ENCODE assay signal across 8 mouse cellular contexts in genomic region chr5:123171646-123172350, GRCm38 (mm10). TPM values are rescaled to one million over a fixed set of nuclear protein-coding genes. Genes with fewer than 3 reads are reported as not detected.
A peak's percentile ranks its signal among the peaks of the same experiment; 100 is the strongest.
DNase-seq lines count a peak whose midpoint lies in the region; ATAC-seq lines count a peak whose summit lies in the region.

No protein-coding gene starts in this region.

- H3K4me3 ChIP-seq in lung, embryonic 15.5 days: peak overlapping the region; percentile 21

- H3K9ac ChIP-seq in lung, embryonic 15.5 days: no peak overlapping the region

- 10% methylated on average over 22 of the region's 22 CpGs for WGBS in lung, embryonic 15.5 days

- peaks cover 13% of the 10 kb centered on the region for H3K4me1 ChIP-seq in lung, embryonic 15.5 days

- peak; percentile 56 for DNase-seq in MEL-GATA-1-ER (ENCODE audit: extremely low read depth, low read depth)
- DNase-seq in cerebellum, adult 8-10 months: peak; percentile 75
- DNase-seq in forelimb bud, embryonic 11.5 days (ENCODE audit: low read depth, low spot score): peak; percentile 92
- peak; percentile 90 for DNase-seq in heart, postnatal 4 days
- peak; percentile 61 to 74 for DNase-seq in layer of hippocampus, adult 8-10 months (ENCODE audit: low spot score in 2 of 2)
- peak; percentile 77 for DNase-seq in ovary, adult 18-20 months (ENCODE audit: low spot score)
- DNase-seq in thymus, postnatal 0 days (ENCODE audit: low spot score): peak; percentile 90

- H3K27ac ChIP-seq in lung, embryonic 15.5 days: no peak overlapping the region

- no peaks in the 10 kb centered on the region for H3K9me3 ChIP-seq in lung, embryonic 15.5 days

- peak; percentile 83 for ATAC-seq in lung, embryonic 15.5 days (ENCODE audit: borderline replicate concordance, extremely low read depth, low FRiP score, low TSS enrichment)

- H3K36me3 ChIP-seq in lung, embryonic 15.5 days: peaks cover 1% of the 10 kb centered on the region; the same call in 1 of the 2 replicates

- H3K4me2 ChIP-seq in lung, embryonic 15.5 days: peak overlapping the region; percentile 59

- H3K27me3 ChIP-seq in lung, embryonic 15.5 days: no peaks in the 10 kb centered on the region

RNA-seq across cellular contexts. Expression of gene Psmd9, which starts 2.6 kb away (rescaled TPM):
- total RNA-seq in heart, postnatal 4 days (2021): 10 to 100 TPM; 22.8 to 24.8 TPM
- 10 to 100 TPM; 26.2 to 34.3 (median 27.4) TPM for total RNA-seq in layer of hippocampus, adult 8-10 months (2022)
- polyA plus RNA-seq in lung, embryonic 15.5 days (2015; fragmentation: Nextera tagmentation; extraction: Ambion mirVana): 85.3 and 88.7 TPM in 2 replicates
- polyA plus RNA-seq in thymus, postnatal 0 days (2015; fragmentation: Nextera tagmentation; extraction: Ambion mirVana): 77.6 and 94.1 TPM in 2 replicates

RNA-seq across cellular contexts. Expression of gene Hpd, which starts 10.7 kb away (rescaled TPM):
- not detected for total RNA-seq in heart, postnatal 4 days (2021)
- not detected for total RNA-seq in layer of hippocampus, adult 8-10 months (2022)
- 0.72 TPM in 1 of 2 replicates, not detected in the other for polyA plus RNA-seq in lung, embryonic 15.5 days (2015; fragmentation: Nextera tagmentation; extraction: Ambion mirVana)
- 0.64 TPM in 1 of 2 replicates, not detected in the other for polyA plus RNA-seq in thymus, postnatal 0 days (2015; fragmentation: Nextera tagmentation; extraction: Ambion mirVana)

RNA-seq across cellular contexts. Expression of gene Setd1b, which starts 29.8 kb away (rescaled TPM):
- total RNA-seq in heart, postnatal 4 days (2021): 10 to 100 TPM; 22.2 to 23.0 TPM
- 10 to 100 TPM; 33.1 to 37.9 (median 35.0) TPM for total RNA-seq in layer of hippocampus, adult 8-10 months (2022)
- 8.7 and 9.2 TPM in 2 replicates for polyA plus RNA-seq in lung, embryonic 15.5 days (2015; fragmentation: Nextera tagmentation; extraction: Ambion mirVana)
- polyA plus RNA-seq in thymus, postnatal 0 days (2015; fragmentation: Nextera tagmentation; extraction: Ambion mirVana): 8.0 and 11.3 TPM in 2 replicates

RNA-seq across cellular contexts. Expression of gene Rhof, which starts 39.3 kb away (rescaled TPM):
- total RNA-seq in heart, postnatal 4 days (2021): under 1 TPM; 0.36 to 0.71 TPM
- total RNA-seq in layer of hippocampus, adult 8-10 months (2022): 10 to 100 TPM; 42.0 to 46.6 (median 45.3) TPM
- 2.7 and 2.8 TPM in 2 replicates for polyA plus RNA-seq in lung, embryonic 15.5 days (2015; fragmentation: Nextera tagmentation; extraction: Ambion mirVana)
- 10.4 and 11.1 TPM in 2 replicates for polyA plus RNA-seq in thymus, postnatal 0 days (2015; fragmentation: Nextera tagmentation; extraction: Ambion mirVana)
